Mouse (Mus musculus) MN1 (cell line): ENCODE data around the gene Mex3a.
A peak's percentile ranks its signal among the peaks of the same experiment; 100 is the strongest.

ENCODE experiments used
- DNase-seq: peaks from one replicate; pipeline ENCODE4 v3.0.0-alpha.2; 2016; ENCODE audit warnings: low spot score

Gene Mex3a

DNA sequence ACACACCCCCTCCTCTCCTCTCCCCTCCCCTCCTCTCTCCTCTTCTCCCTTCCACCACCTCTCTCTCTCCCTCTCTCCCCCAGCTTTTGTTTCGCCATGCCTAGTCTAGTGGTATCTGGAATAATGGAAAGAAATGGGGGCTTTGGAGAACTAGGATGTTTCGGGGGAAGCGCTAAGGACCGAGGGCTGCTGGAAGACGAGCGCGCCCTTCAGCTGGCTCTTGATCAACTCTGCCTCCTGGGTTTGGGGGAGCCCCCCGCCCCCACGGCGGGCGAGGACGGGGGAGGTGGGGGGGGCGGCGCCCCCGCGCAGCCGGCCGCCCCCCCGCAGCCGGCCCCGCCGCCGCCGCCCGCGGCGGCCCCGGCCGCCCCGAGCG is at the start of gene Mex3a:
Gene Mex3a, plus strand, starts transcription at position 97 of the 376 bp plus-strand sequence.
- DNase-seq = no peak

DNA sequence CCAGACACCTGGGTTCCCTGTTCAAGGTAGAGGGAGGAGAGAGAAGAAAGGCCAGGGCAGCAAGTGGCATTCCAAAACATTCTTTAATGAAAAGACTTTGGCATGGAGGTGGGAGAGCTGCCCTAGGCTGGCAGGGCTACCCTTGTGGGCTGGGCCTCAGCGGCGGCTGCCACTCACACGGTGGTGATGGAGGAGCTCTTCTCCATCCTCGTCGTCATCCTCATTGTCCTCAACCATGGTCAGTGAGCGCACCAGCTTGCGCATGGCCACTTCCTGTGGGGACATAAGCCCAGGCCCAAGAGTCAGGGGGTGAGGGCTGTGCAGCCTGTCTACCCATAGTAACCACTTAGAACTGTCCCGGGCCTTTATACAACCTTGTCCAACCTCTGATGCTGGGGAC is 49.1 kb upstream of the Mex3a start:
- DNase-seq = no peak

DNA sequence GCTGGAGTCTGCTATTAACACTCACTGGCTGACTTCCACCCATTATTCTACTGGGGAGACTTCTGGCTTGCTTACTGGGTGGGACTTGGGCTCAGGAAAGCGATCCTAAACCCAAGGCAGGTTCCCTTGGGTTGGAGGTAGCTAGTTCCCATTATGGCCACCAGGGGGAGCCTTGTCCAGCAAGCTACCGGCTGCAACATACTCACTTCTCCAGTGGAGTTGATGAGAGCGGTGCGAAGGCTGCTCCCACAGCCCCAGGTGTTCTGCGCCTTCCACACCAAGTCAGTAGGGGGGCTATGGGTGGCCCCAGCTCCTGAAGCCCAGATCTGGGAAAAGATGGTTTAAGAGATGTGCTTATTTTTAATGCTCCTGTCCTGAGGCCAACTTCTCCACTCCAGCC is 48.6 kb upstream of the Mex3a start:
- peak; percentile 79 for DNase-seq

DNA sequence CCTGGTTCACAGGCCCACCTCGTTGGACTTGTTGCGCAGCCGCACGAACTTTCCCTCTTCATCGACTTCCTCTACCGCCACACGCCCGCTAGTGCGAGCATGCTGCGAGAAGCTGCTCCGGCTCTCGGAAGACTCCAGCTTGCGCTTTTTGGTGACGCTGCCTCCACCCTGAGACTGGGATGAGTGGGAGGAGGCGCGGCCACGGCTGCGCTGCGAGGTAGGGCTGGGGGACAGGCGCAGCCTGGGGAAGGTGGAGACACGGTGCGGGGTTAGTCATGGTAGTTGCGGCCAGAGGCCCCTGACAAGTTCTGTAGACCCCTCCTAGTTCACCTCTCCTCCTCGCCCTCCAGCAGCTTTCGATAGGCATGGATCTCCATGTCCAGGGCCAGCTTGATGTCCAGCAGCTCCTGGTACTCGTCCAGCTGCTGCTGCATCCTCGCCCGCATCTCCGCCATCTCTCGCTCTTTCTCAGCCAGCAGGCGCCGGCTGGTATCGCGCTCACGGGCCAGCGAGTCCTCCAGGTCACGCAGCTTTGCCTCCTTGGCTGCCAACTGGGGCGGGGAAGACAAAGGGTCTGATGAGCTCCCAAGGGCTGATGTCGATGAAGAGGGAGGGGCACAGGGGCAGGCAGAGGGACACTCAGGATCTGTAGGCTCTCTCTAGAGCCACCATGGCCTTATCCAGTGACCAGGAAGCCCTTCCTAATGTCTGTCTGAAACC is 47.4 kb upstream of the Mex3a start:
- no peak for DNase-seq

DNA sequence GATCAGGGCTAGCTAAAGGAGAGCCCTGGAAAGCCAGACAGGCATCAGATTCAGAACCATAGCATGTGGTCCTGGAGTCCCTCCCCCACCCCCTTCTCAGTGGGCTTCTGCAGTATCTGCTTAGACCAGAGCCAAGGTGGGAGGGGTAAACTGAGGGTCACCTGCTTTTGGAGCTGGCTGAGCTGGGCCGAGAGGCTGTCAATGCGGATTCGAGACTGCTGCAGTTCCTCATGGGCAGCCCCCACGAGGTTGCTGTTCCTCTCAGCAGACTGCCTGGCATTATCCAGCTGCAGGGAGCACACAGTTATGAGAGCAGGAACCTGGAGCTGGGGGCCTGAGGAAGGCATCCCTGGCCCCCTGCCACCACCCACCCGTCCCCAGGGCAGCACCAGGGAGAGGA is 46.2 kb upstream of the Mex3a start:
- DNase-seq = no peak

DNA sequence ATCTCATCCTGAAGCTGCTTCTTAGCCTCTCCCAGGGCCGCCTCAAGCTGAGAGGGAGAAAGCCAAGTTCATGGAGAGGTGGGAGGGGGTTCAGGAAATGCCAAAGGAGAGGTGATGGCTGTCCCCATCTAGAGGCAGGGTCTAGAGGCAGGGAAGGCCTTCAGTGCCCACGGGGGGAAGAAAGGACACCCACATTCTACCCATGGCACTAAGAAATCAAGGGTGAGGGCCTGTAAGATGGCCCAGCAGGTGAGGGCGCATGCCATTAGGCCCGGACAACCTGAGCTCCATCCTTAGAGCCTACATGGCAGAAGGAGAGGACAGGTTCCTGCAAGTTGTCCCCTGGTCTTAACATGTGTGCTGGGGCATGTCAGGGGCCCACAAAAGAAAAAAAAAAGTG is 45.3 kb upstream of the Mex3a start:
- DNase-seq = no peak

DNA sequence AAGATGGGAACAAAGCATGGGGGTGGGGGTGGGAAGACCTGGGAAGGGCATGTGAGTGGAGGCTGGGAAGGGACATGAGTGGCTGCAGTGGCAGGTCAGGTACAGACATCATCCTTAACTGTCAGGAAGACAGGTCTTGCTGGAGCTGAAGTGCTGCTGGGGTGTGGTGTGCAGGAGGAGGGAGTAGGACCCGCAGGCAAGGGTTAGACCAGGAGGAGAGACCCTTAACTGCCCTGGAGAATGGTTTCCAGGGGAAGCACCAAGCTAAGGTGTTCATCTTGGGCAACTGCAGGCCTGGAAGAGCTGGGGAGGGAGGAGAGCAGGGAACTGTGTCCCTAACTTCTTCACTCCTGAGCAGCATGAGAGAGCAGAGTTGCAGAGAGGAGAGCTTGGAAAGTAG is 44.8 kb upstream of the Mex3a start:
- DNase-seq = no peak

DNA sequence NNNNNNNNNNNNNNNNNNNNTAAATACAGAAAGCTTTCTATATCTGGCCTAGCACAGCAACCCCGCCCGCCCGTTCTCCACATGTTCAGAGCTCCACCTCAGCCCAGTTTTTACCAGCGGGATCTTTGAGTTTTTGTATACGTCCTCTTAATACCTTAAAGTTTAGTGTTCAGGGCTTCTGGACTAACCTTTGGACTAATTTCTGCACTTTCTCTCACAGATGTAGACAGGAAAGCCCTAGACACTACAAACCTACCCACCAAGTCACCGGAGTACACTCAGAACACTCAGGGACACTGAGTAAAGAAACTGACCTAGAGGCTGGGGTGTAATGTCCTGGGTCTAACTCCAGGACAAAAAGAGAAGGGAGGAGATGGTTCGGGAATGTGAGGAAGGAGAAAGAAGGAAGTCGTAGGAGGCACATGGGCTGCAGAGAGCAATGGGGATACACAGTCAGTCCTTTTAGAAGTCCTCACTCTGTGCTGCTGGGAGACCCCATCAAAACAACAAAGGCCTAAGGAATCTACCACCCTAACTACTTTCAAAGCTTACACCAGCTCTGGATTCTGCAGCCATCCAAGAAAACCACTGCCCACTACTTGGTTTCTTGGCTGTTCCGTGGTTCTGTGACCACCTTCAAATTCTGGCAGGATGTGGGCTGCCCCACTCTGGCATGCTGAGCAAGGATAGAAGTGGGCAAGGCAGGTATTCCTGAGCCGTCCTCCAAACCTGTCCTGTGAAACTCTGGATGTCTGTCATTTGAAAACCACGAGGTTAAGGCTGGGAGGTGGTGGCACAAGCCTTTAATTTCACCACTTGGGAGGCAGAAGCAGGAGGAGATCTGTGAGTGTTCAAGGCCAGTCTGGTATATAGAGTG is 38.3 kb upstream of the Mex3a start:
- no peak for DNase-seq

DNA sequence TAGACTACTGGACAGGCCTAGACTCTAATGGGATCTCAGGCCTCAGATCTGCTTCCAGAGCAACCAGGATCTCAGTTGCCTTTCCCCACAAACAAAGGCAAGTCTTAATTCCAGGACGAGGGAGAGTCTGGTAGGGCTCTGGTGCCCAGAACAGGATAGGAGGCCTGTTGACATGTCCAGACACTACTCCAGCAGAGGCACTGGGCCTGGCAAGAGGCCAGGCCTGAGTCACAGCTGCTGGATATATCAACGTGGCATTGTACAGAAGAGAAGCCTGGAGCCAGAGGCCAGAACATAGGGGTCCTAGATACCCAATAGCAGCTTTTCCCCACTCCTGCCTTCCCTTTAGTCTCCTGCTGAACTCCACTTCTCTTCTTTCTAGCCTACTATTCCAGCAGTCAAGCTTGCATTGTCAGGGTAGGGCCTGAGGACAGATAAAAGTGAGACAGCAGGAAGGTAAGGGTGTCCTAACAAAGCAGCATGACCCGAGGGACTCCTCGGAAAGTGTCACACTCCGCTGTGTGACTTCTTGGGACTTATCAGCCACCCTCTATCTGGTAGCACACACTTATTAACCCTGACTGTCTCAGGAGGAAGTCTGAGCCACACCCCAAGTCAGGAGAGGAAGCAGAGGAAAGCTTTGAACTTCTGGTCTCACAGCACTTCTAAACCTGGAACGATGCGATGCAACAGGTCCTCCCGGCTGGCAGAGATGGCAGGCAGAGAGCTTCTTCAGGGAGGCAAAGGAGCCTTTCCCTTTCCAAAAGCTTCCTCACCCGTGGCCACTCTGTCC is 37.2 kb upstream of the Mex3a start:
- DNase-seq = peak; percentile 96

DNA sequence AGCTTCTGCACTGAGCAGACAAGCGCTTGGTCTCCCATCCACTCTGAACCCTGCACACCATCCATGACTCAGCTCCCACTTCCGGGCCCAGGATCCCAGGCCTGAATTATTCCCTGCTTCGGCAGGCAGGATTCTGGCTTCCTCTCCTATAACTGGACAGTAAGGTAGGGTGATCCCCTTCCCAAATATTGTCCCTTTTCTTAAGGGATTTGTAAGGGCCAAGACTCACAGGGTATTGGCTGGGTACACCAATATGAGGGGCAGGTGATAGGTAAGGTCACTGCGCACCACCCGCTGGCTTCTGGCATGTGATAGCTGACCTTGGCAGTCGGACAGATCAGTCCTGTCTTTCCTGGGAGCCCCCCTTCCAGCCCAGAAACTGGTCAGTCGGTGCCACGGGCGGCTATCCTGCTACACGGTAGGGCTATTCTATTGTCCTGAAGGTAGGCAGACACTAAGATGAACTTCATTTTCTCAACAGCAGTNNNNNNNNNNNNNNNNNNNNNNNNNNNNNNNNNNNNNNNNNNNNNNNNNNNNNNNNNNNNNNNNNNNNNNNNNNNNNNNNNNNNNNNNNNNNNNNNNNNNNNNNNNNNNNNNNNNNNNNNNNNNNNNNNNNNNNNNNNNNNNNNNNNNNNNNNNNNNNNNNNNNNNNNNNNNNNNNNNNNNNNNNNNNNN is 36.3 kb upstream of the Mex3a start:
- peak; percentile 65 for DNase-seq

DNA sequence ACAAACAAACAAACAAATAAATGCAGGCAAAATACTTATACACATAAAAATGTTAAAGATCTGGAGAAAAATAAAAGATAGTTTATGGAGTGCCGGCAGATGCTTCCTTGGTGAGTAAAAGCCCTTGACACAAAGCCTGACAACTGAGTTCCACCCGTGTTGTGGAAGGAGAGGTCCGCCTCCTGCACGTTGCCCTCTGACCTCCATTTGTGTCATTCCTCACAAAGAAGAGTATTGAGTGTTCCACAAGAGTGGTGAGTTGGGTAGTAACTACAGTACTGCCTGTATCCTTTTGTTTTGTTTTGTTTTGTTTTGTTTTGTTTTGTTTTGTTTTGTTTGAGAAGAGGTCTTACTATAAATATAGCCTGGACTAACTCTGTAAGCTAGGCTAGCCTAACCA is 32.6 kb upstream of the Mex3a start:
- no peak for DNase-seq

DNA sequence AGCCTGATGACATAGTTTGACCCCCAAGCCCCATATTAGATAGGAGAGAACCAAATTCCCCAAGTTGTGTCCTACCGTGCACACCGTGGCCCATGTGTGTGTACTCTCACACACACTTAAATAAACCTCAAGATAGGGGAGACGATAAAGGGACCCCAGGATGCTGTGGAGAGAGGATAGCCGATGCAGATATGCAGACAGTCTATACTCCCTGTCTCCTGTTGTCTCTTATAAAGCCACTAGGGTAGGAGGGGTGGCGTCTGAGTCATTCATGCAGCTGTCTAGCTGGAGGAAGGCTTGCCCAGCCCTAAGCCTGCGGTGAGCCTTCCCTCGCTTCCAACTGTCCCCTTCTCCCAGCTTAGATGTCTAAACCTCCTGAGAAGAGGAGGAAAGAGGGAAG is 32.1 kb upstream of the Mex3a start:
- DNase-seq = peak; percentile 52

DNA sequence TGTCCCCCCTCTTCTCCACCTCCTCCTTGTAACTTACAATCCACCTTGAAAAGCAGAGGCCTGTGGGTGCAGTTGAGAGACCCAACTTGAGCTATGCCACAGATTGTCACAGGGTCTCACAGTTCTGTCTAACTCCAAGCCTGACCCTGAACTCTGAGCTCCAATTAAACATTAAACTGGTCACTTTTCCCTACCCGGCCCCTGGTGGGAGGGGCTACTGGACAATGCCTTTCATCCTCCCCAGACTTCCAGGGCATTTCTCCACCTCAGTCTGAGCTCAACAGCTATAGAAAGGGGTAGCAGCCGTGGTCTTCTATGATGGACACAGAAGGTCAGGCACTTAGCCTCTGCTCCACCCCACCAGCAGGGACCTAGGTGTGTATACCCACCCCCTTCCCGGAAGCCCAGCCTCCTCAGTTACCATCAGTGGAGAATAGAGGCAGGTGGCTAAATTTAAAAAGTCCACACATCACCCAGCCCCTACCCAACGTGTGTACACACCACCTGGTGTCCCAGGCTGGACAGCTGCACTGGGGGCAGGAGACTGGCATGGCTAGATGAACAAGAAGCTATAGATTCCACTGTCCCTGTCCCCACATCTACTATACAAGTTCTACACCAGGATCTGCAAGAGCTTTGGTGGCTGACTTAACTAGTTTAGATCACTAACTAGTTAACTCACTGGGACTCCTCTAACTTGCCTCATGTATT is 31.4 kb upstream of the Mex3a start:
- DNase-seq = no peak

DNA sequence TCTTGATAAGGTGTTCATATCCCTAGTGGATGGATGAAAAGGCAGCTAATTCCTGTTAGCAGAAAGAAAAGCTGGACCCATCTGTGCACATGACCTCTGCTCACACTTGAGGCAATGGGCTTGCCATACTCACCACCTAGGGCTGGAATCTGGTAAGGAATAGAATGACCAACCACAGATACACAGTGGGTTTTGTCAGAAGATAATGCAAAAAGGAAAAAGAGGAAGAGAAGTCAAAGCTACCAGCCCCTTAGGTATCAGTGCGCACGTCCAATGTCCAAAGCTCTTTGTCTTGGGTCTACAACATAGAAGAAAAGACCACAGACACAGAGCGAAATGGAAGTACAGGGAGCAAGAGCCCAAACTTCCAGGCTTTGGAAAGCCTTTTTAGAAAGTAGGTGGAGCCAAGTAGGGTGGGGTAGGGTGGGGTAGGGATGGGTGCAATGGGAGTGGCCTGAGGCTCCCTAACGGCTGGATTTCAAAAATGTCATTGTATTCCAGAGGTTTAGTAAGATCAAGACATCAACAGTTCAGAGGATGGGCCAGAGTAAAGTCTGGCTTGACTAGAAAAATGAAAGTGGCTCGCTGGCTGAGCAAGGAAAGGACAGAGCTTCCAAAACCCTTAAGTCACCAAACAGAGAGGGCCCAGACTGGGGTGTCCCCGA is 30.7 kb upstream of the Mex3a start:
- no peak for DNase-seq

DNA sequence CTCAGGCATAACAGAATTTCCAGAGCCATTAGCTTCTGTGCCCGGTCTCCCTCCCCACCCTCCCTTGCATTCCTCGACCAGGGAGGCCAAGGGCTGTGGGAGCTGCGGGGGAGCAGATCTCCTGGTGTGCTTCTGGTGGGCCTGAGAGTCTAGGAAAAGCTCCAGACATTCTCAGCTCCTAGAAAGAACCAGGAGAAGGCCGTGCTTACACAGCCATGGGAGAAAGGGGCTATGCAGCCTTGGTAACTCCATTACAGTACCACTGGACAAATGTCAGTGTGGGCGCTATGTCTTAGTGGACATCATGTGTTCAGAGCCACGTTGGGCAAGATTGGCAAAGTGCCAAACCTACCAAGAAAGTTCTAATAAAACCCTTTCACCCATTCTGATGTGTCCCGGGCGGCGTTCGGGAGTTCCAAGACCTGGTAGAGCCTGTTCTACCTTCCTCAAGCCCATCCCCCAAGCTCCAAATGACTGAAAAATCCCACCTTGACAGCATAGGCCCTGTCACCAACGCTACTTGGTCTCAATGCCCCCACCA is 30.1 kb upstream of the Mex3a start:
- DNase-seq = peak; percentile 64

DNA sequence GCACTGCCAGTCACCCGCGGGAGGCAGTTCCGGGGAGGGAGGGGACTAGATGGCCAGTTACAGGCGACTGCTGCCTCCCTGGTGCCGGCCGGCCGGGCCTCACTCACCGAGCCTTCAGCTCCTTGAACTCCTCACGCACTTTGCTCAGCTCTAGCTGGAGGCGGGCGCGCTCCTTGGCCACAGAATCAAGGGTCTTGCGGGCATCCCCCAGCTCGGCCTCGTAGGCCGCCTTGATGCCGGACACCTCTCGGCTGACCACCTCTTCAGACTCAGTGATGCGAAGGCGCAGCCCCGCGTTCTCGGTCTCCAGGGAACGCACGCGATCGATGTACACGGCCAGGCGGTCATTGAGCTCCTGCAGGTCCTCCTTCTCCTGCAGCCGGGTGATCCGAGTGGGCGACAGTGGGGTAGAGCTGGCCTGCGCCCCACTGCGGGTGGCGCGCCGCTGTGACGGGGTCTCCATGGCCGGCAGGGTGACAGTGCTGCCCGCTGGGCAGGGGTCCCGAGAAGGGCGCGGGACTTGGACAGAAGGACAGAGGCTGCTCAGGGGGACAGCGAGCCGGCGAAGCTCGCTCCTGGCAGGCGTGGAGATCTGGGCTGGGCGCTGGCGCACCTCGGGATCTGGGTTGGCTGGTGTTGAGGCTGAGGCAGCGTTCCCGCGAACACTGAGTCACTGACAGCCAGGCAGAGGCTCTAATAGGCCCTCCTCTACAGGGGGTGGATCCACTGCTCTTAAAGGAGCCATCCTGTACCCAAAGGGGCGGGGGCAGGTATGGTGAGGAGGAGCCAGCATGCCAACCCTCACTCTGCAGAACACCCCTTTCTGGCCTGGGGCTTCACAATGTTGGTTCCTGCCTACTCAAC is 29.3 kb upstream of the Mex3a start:
- peak; percentile 94 for DNase-seq

DNA sequence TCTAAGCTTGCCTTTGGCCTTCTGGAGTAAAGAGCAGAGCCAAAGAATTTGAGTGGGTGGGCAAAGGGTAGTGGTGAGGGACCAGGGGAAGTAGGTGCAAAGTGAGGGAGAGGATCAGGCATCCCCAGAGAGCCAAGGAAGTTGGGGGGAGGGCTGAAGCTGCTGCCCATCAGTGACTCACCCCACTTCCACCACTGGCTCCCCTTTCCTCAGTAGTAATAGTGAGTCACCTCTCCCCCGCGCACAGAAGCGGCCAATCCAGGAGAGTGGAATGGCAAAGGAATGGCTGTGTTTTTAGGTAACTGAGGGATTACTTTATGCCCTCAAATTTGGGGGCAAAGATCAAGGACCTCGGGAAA is 28.7 kb upstream of the Mex3a start:
- DNase-seq = peak; percentile 67

DNA sequence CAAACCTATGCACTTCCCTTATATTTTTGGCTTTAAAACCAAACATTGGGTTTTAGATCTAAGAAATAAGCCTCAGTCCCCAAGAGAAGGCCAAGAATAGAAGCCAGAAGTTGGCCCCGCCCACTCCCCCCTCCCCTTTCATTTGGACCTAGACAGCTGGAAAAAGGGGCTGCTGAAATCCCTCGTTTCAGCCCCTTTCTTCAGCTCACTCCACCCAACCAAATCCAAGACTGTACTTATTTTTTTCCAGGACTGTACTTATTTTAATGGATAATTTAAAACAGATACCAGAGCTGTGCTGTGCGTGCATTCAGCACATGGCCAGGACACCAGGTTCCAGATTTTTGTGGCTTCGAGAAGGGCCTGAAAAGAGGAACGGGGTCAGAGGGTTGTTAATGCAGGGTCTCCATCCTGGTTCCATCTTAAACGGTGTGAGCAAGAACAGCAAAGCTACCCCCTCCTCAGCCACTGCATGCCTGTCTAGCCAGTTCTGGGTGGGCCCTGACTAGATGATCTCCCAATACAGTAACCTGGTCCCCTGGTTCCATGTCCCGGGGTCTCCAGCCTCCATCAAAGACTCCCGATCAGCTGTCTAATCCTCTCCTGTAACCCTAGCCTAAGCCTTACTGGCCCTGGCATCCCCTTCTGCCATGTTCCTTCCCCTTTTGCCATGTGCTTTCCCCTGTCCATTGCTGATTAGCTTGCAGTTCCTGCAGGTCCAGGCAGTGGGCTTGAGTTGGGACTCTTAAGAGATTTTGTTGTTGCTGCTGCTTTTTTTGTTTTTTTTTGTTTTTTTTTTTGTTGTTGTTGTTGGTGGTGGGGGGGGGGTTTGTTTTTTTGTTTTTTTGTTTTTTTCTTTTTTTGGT is 28.1 kb upstream of the Mex3a start:
- DNase-seq = peak; percentile 72

DNA sequence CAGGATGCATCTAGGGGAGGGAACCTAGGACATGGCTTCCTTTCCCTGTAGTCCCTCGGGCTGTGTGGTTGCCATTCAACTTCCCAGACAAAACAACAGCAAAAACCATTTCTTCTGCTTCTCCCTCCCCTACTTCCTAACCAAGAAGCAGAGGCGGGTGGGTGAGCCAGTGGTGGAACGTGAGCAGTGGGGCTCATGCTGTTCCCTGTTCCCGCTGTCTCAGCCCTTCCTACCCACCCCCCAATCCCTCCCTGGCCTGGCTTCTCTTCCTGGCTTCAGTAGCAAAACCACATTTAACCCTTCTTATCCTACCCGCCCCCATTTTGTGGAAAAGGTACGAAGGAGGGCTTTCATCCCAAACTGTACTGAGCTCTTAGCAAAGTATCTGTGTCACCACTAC is 27.1 kb upstream of the Mex3a start:
- no peak for DNase-seq
